Mouse (Mus musculus) c-Kit-positive CD71-positive TER-119-positive erythroid progenitor cells, embryonic 14.5 days (primary cell): ENCODE data around the gene Zcrb1.

ENCODE experiments used
- DNase-seq: peaks from one replicate; pipeline ENCODE4 v3.0.0-alpha.2; 2013; ENCODE audit warnings: low spot score

The Zcrb1 gene

GRCm38 (mm10) chr15:93371838-93372237 is 26.3 kb downstream of the Zcrb1 start:
- no peak for DNase-seq

GRCm38 (mm10) chr15:93368558-93368957 is 29.6 kb downstream of the Zcrb1 start:
- no peak for DNase-seq

- DNase-seq = no peak
Observed at GRCm38 (mm10) chr15:93365561-93365960, 32.6 kb downstream of the Zcrb1 start.

GRCm38 (mm10) chr15:93358346-93359095 is 39.6 kb downstream of the Zcrb1 start:
- DNase-seq = no peak

GRCm38 (mm10) chr15:93340630-93341379 is 57.3 kb downstream of the Zcrb1 start:
- no peak for DNase-seq

GRCm38 (mm10) chr15:93336925-93337761 is 61.0 kb downstream of the Zcrb1 start, which contains the start of gene Yaf2:
TSS of gene Yaf2 (minus strand) at chr15:93336935.
- DNase-seq = peak; percentile 80

GRCm38 (mm10) chr15:93336658-93336924 is 61.5 kb downstream of the Zcrb1 start:
- DNase-seq = no peak
